Mouse (Mus musculus): ENCODE results near the gene Tubd1. TPM values are rescaled to one million over a fixed set of nuclear protein-coding genes. Genes with fewer than 3 reads are reported as not detected.

The Tubd1 gene
- polyA plus RNA-seq, 1 experiment: 6.1 TPM

- Histone ChIP-seq H3K4me3 (ENCODE audit: insufficient read depth, poor library complexity, severe bottlenecking) (no peak overlapping the region), H3K79me2 (ENCODE audit: control insufficient read depth, insufficient read depth) (peaks cover 81% of the 10 kb centered on the region), H3K36me3 (ENCODE audit: control insufficient read depth, insufficient read depth) (peaks cover 60% of the 10 kb centered on the region), H3K27me3 (ENCODE audit: control insufficient read depth, insufficient read depth, insufficient read length) (no peaks in the 10 kb centered on the region), H3K79me3 (ENCODE audit: low read depth) (peaks cover 64% of the 10 kb centered on the region), H3ac (ENCODE audit: control insufficient read depth, insufficient read length, low read depth) (no peak overlapping the region)
- TF ChIP-seq CEBPB (IDR thresholded peaks at IDR 0.05; ENCODE audit: low read depth) (no peak), MYOD1 (IDR thresholded peaks at IDR 0.05; ENCODE audit: control insufficient read depth, insufficient read length, low read depth) (no peak), FOSL1 (IDR thresholded peaks at IDR 0.05; ENCODE audit: insufficient read depth, low read length, poor library complexity, severe bottlenecking) (no peak), USF1 (IDR thresholded peaks at IDR 0.05; ENCODE audit: low read depth) (no peak), CTCF (IDR thresholded peaks at IDR 0.05; ENCODE audit: control insufficient read depth, insufficient read depth, insufficient read length) (no peak), MYOG (IDR thresholded peaks at IDR 0.05; ENCODE audit: control insufficient read depth, extremely low read depth, insufficient read length) (no peak), MAX (IDR thresholded peaks at IDR 0.05) (no peak)
Observed at GRCm38 (mm10) chr11:86590066-86590465, 45.3 kb downstream of the Tubd1 start.

- Histone ChIP-seq H3K79me3 (ENCODE audit: low read depth) (peaks cover 64% of the 10 kb centered on the region), H3ac (ENCODE audit: control insufficient read depth, insufficient read length, low read depth) (no peak overlapping the region), H3K27me3 (ENCODE audit: control insufficient read depth, insufficient read depth, insufficient read length) (no peaks in the 10 kb centered on the region), H3K36me3 (ENCODE audit: control insufficient read depth, insufficient read depth) (peaks cover 58% of the 10 kb centered on the region), H3K4me3 (ENCODE audit: insufficient read depth, poor library complexity, severe bottlenecking) (no peak overlapping the region), H3K79me2 (ENCODE audit: control insufficient read depth, insufficient read depth) (peaks cover 81% of the 10 kb centered on the region)
- TF ChIP-seq MAX (IDR thresholded peaks at IDR 0.05) (no peak), MYOD1 (IDR thresholded peaks at IDR 0.05; ENCODE audit: control insufficient read depth, insufficient read length, low read depth) (no peak), CTCF (IDR thresholded peaks at IDR 0.05; ENCODE audit: control insufficient read depth, insufficient read depth, insufficient read length) (no peak), CEBPB (IDR thresholded peaks at IDR 0.05; ENCODE audit: low read depth) (no peak), USF1 (IDR thresholded peaks at IDR 0.05; ENCODE audit: low read depth) (no peak), FOSL1 (IDR thresholded peaks at IDR 0.05; ENCODE audit: insufficient read depth, low read length, poor library complexity, severe bottlenecking) (no peak), MYOG (IDR thresholded peaks at IDR 0.05; ENCODE audit: control insufficient read depth, extremely low read depth, insufficient read length) (no peak)
Observed at GRCm38 (mm10) chr11:86590579-86590978, 45.8 kb downstream of the Tubd1 start.

- peaks cover 58% of the 10 kb centered on the region for H3K36me3 ChIP-seq (ENCODE audit: control insufficient read depth, insufficient read depth)
- H3K79me3 ChIP-seq (ENCODE audit: low read depth): peaks cover 64% of the 10 kb centered on the region
- H3ac ChIP-seq (ENCODE audit: control insufficient read depth, insufficient read length, low read depth): peak overlapping the region; percentile 59
- no peaks in the 10 kb centered on the region for H3K27me3 ChIP-seq (ENCODE audit: control insufficient read depth, insufficient read depth, insufficient read length)
- peaks cover 81% of the 10 kb centered on the region for H3K79me2 ChIP-seq (ENCODE audit: control insufficient read depth, insufficient read depth)
- no peak overlapping the region for H3K4me3 ChIP-seq (ENCODE audit: insufficient read depth, poor library complexity, severe bottlenecking)
- TF ChIP-seq CEBPB (IDR thresholded peaks at IDR 0.05; ENCODE audit: low read depth) (no peak), MYOG (IDR thresholded peaks at IDR 0.05; ENCODE audit: control insufficient read depth, extremely low read depth, insufficient read length) (no peak), USF1 (IDR thresholded peaks at IDR 0.05; ENCODE audit: low read depth) (no peak), FOSL1 (IDR thresholded peaks at IDR 0.05; ENCODE audit: insufficient read depth, low read length, poor library complexity, severe bottlenecking) (no peak), MAX (IDR thresholded peaks at IDR 0.05) (no peak), CTCF (IDR thresholded peaks at IDR 0.05; ENCODE audit: control insufficient read depth, insufficient read depth, insufficient read length) (no peak), MYOD1 (IDR thresholded peaks at IDR 0.05; ENCODE audit: control insufficient read depth, insufficient read length, low read depth) (no peak)
Observed at GRCm38 (mm10) chr11:86591301-86591845, 46.6 kb downstream of the Tubd1 start.

GRCm38 (mm10) chr11:86591931-86592616 lies 47.3 kb downstream of the Tubd1 start:
- TF ChIP-seq MYOD1 (IDR thresholded peaks at IDR 0.05; ENCODE audit: control insufficient read depth, insufficient read length, low read depth) (no peak), CTCF (IDR thresholded peaks at IDR 0.05; ENCODE audit: control insufficient read depth, insufficient read depth, insufficient read length) (no peak), MAX (IDR thresholded peaks at IDR 0.05) (no peak), FOSL1 (IDR thresholded peaks at IDR 0.05; ENCODE audit: insufficient read depth, low read length, poor library complexity, severe bottlenecking) (no peak), CEBPB (IDR thresholded peaks at IDR 0.05; ENCODE audit: low read depth) (no peak), USF1 (IDR thresholded peaks at IDR 0.05; ENCODE audit: low read depth) (no peak), MYOG (IDR thresholded peaks at IDR 0.05; ENCODE audit: control insufficient read depth, extremely low read depth, insufficient read length) (no peak)
- Histone ChIP-seq H3ac (ENCODE audit: control insufficient read depth, insufficient read length, low read depth) (no peak overlapping the region), H3K4me3 (ENCODE audit: insufficient read depth, poor library complexity, severe bottlenecking) (no peak overlapping the region), H3K79me3 (ENCODE audit: low read depth) (peaks cover 71% of the 10 kb centered on the region), H3K27me3 (ENCODE audit: control insufficient read depth, insufficient read depth, insufficient read length) (no peaks in the 10 kb centered on the region), H3K79me2 (ENCODE audit: control insufficient read depth, insufficient read depth) (peaks cover 86% of the 10 kb centered on the region), H3K36me3 (ENCODE audit: control insufficient read depth, insufficient read depth) (peaks cover 64% of the 10 kb centered on the region)

GRCm38 (mm10) chr11:86592993-86593392 lies 48.2 kb downstream of the Tubd1 start:
- Histone ChIP-seq H3K79me2 (ENCODE audit: control insufficient read depth, insufficient read depth) (peaks cover 91% of the 10 kb centered on the region), H3K36me3 (ENCODE audit: control insufficient read depth, insufficient read depth) (peaks cover 74% of the 10 kb centered on the region), H3K4me3 (ENCODE audit: insufficient read depth, poor library complexity, severe bottlenecking) (no peak overlapping the region), H3ac (ENCODE audit: control insufficient read depth, insufficient read length, low read depth) (no peak overlapping the region), H3K27me3 (ENCODE audit: control insufficient read depth, insufficient read depth, insufficient read length) (no peaks in the 10 kb centered on the region), H3K79me3 (ENCODE audit: low read depth) (peaks cover 81% of the 10 kb centered on the region)
- TF ChIP-seq FOSL1 (IDR thresholded peaks at IDR 0.05; ENCODE audit: insufficient read depth, low read length, poor library complexity, severe bottlenecking) (peak; percentile 72), USF1 (IDR thresholded peaks at IDR 0.05; ENCODE audit: low read depth) (no peak), MYOD1 (IDR thresholded peaks at IDR 0.05; ENCODE audit: control insufficient read depth, insufficient read length, low read depth) (peak; percentile 40)
